Mouse (Mus musculus): ENCODE measurements around the gene Zfand4.

Gene Zfand4

GRCm38 (mm10) chr6:116374136-116374535, 110.1 kb downstream of the Zfand4 start:
- DNase-seq (ENCODE audit: inconsistent ontology term) = no peak

- no peak for DNase-seq (ENCODE audit: inconsistent ontology term)
Measured at GRCm38 (mm10) chr6:116374618-116375017, 110.6 kb downstream of the Zfand4 start.

- no peak for DNase-seq (ENCODE audit: inconsistent ontology term)
Measured at GRCm38 (mm10) chr6:116378892-116379291, 114.9 kb downstream of the Zfand4 start.
